Mouse (Mus musculus): ENCODE data around the gene Ltb. TPM values are rescaled to one million over a fixed set of nuclear protein-coding genes. Genes with fewer than 3 reads are reported as not detected.

Ltb gene
- 1.2 and 1.3 TPM in 2 replicates for polyA plus RNA-seq (2016; fragmentation: Nextera tagmentation; extraction: Ambion mirVana)

DNA sequence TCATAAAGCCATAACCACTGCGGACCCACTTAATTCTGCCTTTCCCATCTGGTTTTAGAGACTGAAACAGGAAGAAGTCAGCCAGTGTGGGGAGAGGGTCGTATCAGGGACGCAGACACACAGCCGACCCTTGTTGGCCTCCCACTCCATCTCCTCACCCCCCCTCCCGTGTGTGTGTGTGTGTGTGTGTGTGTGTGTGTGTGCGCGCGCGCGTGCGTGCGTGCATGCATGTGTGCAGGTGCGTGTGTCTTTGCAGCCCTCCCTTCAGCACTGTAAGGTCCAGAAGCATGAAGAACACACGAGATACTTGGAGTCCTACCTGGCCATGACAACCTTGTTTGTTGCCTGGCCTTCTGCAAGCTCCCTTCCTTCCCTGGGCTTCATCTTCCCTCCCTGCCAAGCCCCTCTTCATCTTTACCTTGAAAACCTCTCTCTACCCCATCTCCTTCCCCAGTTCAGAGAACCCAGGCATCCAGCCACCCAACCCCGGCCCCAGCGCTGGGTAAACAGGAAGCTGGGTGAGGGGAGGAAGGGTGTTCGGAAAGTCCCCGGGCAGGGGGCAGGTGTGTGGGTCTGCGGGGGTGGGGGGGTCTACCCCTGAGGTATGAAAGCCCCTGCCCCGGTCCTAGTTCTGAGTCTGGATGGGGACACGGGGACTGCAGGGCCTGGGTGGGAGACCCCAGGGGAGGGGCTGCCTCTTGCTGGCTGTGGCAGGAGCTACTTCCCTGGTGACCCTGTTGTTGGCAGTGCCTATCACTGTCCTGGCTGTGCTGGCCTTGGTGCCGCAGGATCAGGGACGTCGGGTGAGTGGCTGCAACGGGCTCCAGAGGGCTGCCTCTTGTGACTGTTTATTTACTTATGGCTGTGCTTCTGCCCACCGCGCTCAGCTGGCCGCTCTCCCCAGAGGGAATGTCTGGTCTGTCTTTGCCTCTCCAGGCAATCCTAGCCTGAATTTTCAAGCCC is at the start of gene Ltb:
TSS of gene Ltb (plus strand) at position 559 of the 963 bp plus-strand sequence.
- Histone ChIP-seq H3K4me2 (peak within 1 kb of the TSS; percentile 80), H3K4me1 (peaks cover 45% of the 10 kb centered on the region), H3K27ac (no peak within 1 kb of the TSS), H3K4me3 (peak within 1 kb of the TSS; percentile 54), H3K9me3 (replicated peaks) (no peaks in the 10 kb centered on the region), H3K9ac (0 out of 2 replicates have a peak within 1 kb of the TSS, but pooled peaks have one; percentile 52), H3K36me3 (no peaks in the 10 kb centered on the region), H3K27me3 (replicated peaks) (peaks cover 47% of the 10 kb centered on the region)
- ATAC-seq: no peak
- WGBS (ENCODE audit: insufficient replicate concordance): 46% methylated on average over 26 of the region's 28 CpGs

DNA sequence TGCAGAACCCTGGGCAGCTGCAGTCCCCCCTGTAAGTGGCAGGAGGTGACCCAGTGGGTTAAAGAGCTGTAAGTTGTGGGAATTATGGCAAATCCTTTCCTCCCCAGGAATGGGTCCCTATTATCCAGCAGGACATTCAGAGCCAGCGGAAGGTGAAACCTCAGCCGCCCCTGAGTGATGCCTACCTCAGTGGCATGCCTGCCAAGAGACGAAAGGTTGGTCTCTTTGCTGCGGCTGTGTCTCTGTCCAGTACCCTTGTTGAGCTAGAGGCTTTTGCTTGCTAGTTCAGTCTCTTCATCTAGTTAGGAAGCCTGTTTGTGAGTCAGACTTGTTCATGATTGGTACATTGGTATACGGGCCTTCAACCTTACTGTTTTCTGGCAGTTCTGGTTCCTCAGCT is 48.1 kb upstream of the Ltb start:
- Histone ChIP-seq H3K27me3 (replicated peaks) (no peaks in the 10 kb centered on the region), H3K36me3 (peaks cover 99% of the 10 kb centered on the region), H3K9ac (no peak overlapping the region), H3K9me3 (replicated peaks) (no peaks in the 10 kb centered on the region), H3K4me3 (no peak overlapping the region), H3K27ac (peak overlapping the region; percentile 1; the same call in 1 of the 2 replicates), H3K4me1 (peaks cover 4% of the 10 kb centered on the region; the same call in 1 of the 2 replicates), H3K4me2 (no peak overlapping the region)
- no peak for ATAC-seq
- WGBS (ENCODE audit: insufficient replicate concordance): 87% methylated on average over 5 of the region's 5 CpGs

DNA sequence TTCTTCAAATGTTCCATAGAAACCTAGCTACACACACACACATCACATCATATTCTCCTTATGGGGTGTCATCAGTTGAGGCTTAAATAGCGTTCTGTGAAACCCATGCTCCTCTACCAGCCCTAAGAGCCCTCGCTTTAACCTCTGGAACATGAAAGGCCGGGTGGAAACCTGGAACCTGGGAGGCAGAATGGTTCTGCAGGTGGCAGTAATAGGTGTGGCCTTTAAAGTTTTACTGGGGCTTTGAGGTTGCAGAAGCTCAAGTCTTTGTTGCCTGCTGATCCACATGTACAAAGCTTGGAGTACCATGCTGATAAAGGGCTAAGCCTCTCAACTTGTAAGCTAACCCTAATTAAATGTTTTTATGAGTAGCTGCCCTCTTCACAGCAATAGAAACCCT is 46.9 kb upstream of the Ltb start:
- no peak for ATAC-seq
- Histone ChIP-seq H3K36me3 (peaks cover 99% of the 10 kb centered on the region), H3K4me1 (peaks cover 9% of the 10 kb centered on the region; the same call in 1 of the 2 replicates), H3K27ac (0 out of 2 replicates have a peak overlapping the region, but pooled peaks have one; percentile 13), H3K27me3 (replicated peaks) (no peaks in the 10 kb centered on the region), H3K9me3 (replicated peaks) (no peaks in the 10 kb centered on the region), H3K4me2 (no peak overlapping the region), H3K4me3 (no peak overlapping the region), H3K9ac (no peak overlapping the region)
- 65% methylated on average over 3 of the region's 3 CpGs for WGBS (ENCODE audit: insufficient replicate concordance)

DNA sequence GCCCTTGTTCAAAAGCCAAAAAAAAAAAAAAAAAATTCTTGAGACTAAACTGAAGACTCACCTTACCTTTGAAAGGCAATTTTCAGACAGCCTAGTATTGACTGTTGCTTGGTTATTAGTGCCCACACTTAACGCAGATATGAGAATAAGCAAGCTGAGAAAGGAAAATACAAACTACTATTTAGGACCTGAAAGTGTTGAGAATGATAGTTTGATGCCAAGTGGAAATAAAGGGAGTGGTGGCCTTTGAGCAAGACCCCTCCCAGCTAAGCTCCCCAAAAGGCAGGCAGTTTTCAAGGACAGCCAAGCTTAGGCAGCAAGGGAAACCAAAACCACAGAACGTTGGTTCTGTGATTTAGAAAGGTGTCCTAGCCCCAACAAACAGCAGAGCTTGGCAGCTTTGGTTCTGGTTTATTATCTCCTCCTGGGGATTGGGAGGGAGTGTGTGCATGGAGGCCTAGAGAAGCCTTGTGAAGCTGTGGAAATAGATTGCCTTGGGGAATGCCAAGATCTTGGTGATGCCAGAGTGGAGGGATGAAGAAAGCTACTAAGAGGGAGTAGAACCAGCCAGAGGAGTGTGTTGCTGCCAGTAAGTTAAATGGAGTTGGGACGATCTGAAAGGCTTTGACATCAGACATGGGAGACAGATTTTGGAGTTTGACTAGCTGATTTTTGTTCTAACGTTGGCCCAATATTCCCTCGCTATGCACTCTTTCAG is 46.2 kb upstream of the Ltb start:
- peaks cover 9% of the 10 kb centered on the region; the same call in 1 of the 2 replicates for H3K4me1 ChIP-seq
- no peak overlapping the region for H3K9ac ChIP-seq
- no peak for ATAC-seq
- no peak overlapping the region for H3K4me3 ChIP-seq
- H3K27me3 ChIP-seq (replicated peaks): no peaks in the 10 kb centered on the region
- H3K9me3 ChIP-seq (replicated peaks): no peaks in the 10 kb centered on the region
- H3K27ac ChIP-seq: 0 out of 2 replicates have a peak overlapping the region, but pooled peaks have one; percentile 7
- peaks cover 99% of the 10 kb centered on the region for H3K36me3 ChIP-seq
- H3K4me2 ChIP-seq: no peak overlapping the region
- 63% methylated on average over 5 of the region's 5 CpGs for WGBS (ENCODE audit: insufficient replicate concordance)

DNA sequence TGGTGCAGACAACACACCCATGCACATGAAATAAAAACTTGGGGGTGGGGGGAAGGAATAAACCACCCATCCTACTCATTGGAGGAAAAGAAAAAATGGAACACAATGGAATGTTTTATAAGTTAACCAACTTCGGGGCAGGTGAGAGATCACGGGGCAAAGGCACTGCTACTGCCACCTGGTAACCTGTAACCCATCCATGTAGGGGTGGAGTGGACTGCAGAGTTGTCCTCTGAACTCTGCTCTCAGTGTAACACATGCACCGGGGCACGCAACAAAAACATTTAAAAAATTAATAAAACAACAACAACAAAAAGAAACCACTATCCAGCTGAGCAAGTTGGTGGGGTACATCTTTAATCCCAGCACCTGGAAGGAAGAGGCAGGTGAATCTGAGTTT is 42.1 kb upstream of the Ltb start:
- no peak overlapping the region for H3K9ac ChIP-seq
- ATAC-seq: no peak
- H3K4me1 ChIP-seq: peaks cover 9% of the 10 kb centered on the region; the same call in 1 of the 2 replicates
- no peak overlapping the region for H3K27ac ChIP-seq
- peaks cover 99% of the 10 kb centered on the region for H3K36me3 ChIP-seq
- 90% methylated on average over 4 of the region's 4 CpGs for whole genome bisulfite sequencing (ENCODE audit: insufficient replicate concordance)
- H3K4me2 ChIP-seq: no peak overlapping the region
- no peaks in the 10 kb centered on the region for H3K27me3 ChIP-seq (replicated peaks)
- H3K9me3 ChIP-seq (replicated peaks): no peaks in the 10 kb centered on the region
- H3K4me3 ChIP-seq: no peak overlapping the region

DNA sequence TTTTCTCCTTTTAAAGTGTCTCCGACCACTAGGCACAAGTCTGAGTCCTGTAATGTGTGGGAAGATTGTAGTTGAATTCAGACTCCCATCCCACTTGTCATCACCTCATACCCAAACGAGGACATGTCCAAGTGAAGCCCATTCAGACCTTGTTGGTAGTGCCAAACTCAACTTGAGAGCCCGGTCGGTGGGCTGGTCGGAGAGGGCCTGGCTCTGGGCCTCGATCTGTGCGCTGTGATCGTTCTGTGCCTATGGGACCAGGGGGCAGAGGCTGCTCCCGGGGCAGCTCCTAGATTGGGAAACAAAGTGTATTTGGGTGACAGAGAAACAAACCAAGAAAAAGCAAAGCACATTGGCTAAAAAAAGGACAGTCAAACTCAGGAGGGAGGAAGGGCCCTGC is 41.2 kb upstream of the Ltb start:
- peaks cover 9% of the 10 kb centered on the region; the same call in 1 of the 2 replicates for H3K4me1 ChIP-seq
- no peaks in the 10 kb centered on the region for H3K27me3 ChIP-seq (replicated peaks)
- H3K9me3 ChIP-seq (replicated peaks): no peaks in the 10 kb centered on the region
- no peak overlapping the region for H3K4me2 ChIP-seq
- ATAC-seq: no peak
- H3K9ac ChIP-seq: no peak overlapping the region
- no peak overlapping the region for H3K27ac ChIP-seq
- peaks cover 99% of the 10 kb centered on the region for H3K36me3 ChIP-seq
- no peak overlapping the region for H3K4me3 ChIP-seq
- 93% methylated on average over 9 of the region's 9 CpGs for WGBS (ENCODE audit: insufficient replicate concordance)

DNA sequence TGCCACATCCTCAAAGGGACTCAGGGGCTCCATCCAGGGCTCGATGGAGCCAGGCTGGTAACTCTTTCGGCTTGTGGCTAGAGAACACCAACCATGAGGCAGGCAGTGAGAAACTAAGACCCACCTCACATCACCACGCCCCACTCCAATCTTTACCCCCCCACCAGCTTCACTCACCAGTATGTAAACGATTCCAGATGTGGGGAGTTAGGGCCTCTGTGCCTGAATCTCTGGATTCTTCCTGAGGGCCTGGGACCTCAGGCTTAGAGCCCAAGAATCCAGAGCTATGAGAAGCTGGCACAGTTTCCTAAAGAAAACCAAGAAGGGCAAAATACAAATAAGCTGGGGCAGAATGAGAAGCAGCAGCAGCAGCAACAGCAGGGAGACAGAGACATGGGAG is 40.3 kb upstream of the Ltb start:
- H3K27me3 ChIP-seq (replicated peaks): no peaks in the 10 kb centered on the region
- no peak overlapping the region for H3K9ac ChIP-seq
- 86% methylated on average over 4 of the region's 4 CpGs for WGBS (ENCODE audit: insufficient replicate concordance)
- H3K27ac ChIP-seq: no peak overlapping the region
- no peaks in the 10 kb centered on the region for H3K9me3 ChIP-seq (replicated peaks)
- H3K4me1 ChIP-seq: peaks cover 9% of the 10 kb centered on the region; the same call in 1 of the 2 replicates
- no peak overlapping the region for H3K4me2 ChIP-seq
- peaks cover 99% of the 10 kb centered on the region for H3K36me3 ChIP-seq
- ATAC-seq: no peak
- no peak overlapping the region for H3K4me3 ChIP-seq

DNA sequence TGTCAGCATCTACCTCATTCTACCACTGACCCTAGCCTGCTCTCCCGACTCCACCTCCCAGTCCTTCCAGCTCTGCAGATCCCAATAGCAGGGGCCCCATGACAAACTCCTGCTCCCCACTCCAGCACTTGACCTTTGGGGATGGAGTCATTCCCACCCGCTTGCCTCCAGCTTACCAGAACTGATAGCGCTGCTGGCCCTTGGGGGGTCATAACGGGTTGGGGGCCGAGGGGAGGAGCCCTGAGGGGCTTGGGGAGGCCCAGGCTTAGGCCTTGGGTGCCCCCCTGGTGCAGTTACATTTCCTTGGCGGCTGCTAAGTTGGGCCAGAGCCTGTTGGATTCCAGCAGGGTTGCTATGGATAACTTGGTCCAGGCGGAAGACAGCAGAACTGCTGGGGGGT is 39.6 kb upstream of the Ltb start:
- ATAC-seq: no peak
- no peaks in the 10 kb centered on the region for H3K27me3 ChIP-seq (replicated peaks)
- no peak overlapping the region for H3K27ac ChIP-seq
- H3K9me3 ChIP-seq (replicated peaks): no peaks in the 10 kb centered on the region
- H3K36me3 ChIP-seq: peaks cover 99% of the 10 kb centered on the region
- no peak overlapping the region for H3K4me2 ChIP-seq
- 90% methylated on average over 7 of the region's 7 CpGs for WGBS (ENCODE audit: insufficient replicate concordance)
- H3K4me3 ChIP-seq: no peak overlapping the region
- H3K9ac ChIP-seq: no peak overlapping the region
- peaks cover 5% of the 10 kb centered on the region; the same call in 1 of the 2 replicates for H3K4me1 ChIP-seq

DNA sequence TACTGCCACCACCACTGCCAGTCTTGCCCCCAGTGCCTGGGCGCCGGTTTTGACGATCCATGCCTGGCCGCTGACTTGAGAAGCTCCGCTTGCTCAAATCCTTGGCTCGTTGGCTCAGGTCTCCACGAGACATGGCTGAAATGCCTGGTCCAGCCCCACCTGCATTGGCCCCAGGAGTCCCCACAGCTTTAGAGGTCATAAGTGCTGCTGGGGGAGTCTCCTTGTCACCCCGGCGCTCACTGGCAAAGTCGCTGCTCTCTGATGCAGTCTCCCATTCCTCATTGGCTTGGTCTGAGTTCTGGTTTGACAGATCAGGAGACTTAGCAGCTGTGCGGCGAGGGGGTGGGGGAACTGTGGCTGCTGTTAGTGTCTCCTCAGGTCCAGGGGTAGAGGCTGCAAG is 38.8 kb upstream of the Ltb start:
- Histone ChIP-seq H3K4me2 (no peak overlapping the region), H3K4me3 (no peak overlapping the region), H3K4me1 (peaks cover 5% of the 10 kb centered on the region; the same call in 1 of the 2 replicates), H3K36me3 (peaks cover 99% of the 10 kb centered on the region), H3K9ac (no peak overlapping the region), H3K9me3 (replicated peaks) (no peaks in the 10 kb centered on the region), H3K27me3 (replicated peaks) (no peaks in the 10 kb centered on the region), H3K27ac (no peak overlapping the region)
- ATAC-seq: no peak
- 94% methylated on average over 12 of the region's 12 CpGs for WGBS (ENCODE audit: insufficient replicate concordance)

DNA sequence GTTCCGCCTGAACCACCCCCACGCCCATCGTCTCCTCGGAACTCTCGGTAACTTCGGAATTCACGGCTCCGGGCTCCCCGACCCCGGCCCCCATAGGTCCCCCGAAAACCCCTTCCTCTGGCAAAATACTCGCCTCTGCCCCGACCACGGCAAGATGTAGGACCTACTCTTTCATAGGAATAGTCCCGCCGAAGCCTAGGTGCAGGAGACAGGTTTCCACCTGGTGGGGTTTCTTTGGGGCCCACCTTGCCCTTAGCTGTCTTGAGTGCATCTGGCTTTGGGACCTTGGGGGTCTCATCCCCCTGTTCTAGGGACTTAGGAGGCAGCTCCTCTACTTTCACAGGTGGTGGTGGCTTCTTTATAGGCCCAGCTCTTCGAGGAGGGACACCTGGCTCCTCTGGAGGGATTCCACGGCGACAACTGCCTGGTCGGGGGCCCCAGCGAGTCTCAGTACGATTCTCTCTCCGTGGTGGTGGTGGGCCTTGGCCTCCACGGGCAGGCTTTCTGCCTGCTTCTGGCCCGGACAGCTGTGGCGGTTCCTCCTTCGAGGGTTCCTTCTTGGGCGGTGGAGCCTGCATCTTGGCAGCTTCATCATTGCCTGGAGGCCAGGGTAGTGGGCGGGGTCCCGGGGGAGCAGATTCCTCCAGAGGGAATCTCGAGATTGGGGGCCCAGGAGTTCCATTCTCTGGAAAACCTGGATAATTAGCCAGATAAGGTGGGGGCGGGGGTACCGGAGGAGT is 37.6 kb upstream of the Ltb start:
- no peak overlapping the region for H3K4me2 ChIP-seq
- H3K9me3 ChIP-seq (replicated peaks): no peaks in the 10 kb centered on the region
- no peak overlapping the region for H3K27ac ChIP-seq
- no peaks in the 10 kb centered on the region for H3K27me3 ChIP-seq (replicated peaks)
- 86% methylated on average over 33 of the region's 33 CpGs for WGBS (ENCODE audit: insufficient replicate concordance)
- no peak overlapping the region for H3K9ac ChIP-seq
- ATAC-seq: no peak
- peaks cover 100% of the 10 kb centered on the region for H3K36me3 ChIP-seq
- H3K4me3 ChIP-seq: no peak overlapping the region
- peaks cover 6% of the 10 kb centered on the region; the same call in 1 of the 2 replicates for H3K4me1 ChIP-seq

DNA sequence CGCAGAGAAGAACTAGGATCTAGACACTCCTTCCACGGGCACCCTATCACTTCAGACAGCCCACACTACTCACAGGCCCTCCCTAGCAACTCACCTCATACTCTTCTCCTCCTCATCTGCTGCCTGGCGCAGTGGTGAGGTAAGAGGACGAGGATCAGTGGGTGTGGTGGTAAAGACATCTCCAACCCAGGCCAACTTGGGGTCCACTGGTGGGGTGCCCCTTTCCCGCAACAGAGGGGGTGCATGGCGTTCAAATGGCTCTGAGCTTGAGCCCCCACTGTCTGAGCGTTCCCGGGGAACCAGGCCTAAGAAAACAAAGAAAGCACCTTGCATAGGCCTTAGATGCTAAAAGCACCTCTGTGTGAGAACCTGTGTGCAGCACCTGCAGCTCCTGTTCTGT is 37.0 kb upstream of the Ltb start:
- Histone ChIP-seq H3K27ac (no peak overlapping the region), H3K4me1 (peaks cover 12% of the 10 kb centered on the region), H3K36me3 (peaks cover 100% of the 10 kb centered on the region), H3K27me3 (replicated peaks) (no peaks in the 10 kb centered on the region), H3K4me2 (no peak overlapping the region), H3K9me3 (replicated peaks) (no peaks in the 10 kb centered on the region), H3K4me3 (no peak overlapping the region), H3K9ac (no peak overlapping the region)
- ATAC-seq: no peak
- WGBS (ENCODE audit: insufficient replicate concordance): 86% methylated on average over 8 of the region's 8 CpGs
